Mouse (Mus musculus): ENCODE measurements at regions not wholly inside any gene's neighbourhood (a gene's known extent, or its start where the extent isn't known, plus 50 kb on each side); places are given as distances from the start of the nearest gene placed in this dataset.

DNA sequence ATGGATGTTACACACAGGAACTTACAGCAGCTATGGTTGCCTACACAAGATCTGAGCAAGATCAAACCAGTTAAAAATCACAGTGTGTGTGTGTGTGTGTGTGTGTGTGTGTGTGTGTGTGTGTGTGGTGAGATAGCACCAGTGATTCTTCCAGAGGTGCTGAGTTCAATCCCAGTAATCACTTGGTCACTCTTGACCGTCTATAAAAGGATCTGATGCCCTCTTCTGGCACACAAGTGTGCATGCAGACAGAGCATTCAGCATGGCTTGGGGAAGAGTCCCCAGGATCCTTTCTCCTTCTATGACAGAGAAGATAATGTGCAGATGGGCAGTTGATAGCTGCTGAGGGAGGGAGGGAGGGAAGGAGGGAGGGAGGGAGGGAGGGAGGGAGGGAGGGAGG, 274.4 kb upstream of the Pkn2 start:
- no peak for TF ChIP-seq CTCF (IDR thresholded peaks at IDR 0.05 in 2 of 3, conservative IDR thresholded peaks at IDR 0.05 in 1 of 3; ENCODE audit: control insufficient read depth in 1 of 3, insufficient read depth in 1 of 3, low read depth in 2 of 3, low read length in 3 of 3, poor library complexity in 1 of 3, severe bottlenecking in 1 of 3)
- TF ChIP-seq MYC (IDR thresholded peaks at IDR 0.05; ENCODE audit: low read depth, low read length), result no peak
- TF ChIP-seq BHLHE40 (IDR thresholded peaks at IDR 0.05; ENCODE audit: borderline replicate concordance, low read depth, low read length), result no peak
- TF ChIP-seq EP300 (IDR thresholded peaks at IDR 0.05; ENCODE audit: low read depth in 1 of 2, low read length in 2 of 2), result no peak
- no peak for TF ChIP-seq GATA1 (IDR thresholded peaks at IDR 0.05; ENCODE audit: low read depth, low read length)
